Mouse (Mus musculus) urinary bladder, postnatal 36 days (tissue): ENCODE measurements around the gene Gnas.

Source experiments
- DNase-seq, 2 experiments: peaks; one replicate each; pipeline ENCODE4 v3.0.0; 2022; ENCODE audit warnings: low spot score in 2 of 2, mixed read lengths in 1 of 2

Gnas gene

GRCm38 (mm10) chr2:174359656-174360055 is 75.5 kb downstream of the Gnas start:
- no peak for DNase-seq

GRCm38 (mm10) chr2:174366571-174366970 is 82.5 kb downstream of the Gnas start:
- no peak for DNase-seq

GRCm38 (mm10) chr2:174381021-174381420 is 96.9 kb downstream of the Gnas start:
- DNase-seq = no peak

- DNase-seq = no peak
Observed at GRCm38 (mm10) chr2:174391936-174392335, 107.8 kb downstream of the Gnas start.

- no peak for DNase-seq
Observed at GRCm38 (mm10) chr2:174392554-174392953, 108.4 kb downstream of the Gnas start.

GRCm38 (mm10) chr2:174393383-174393782 is 109.3 kb downstream of the Gnas start:
- DNase-seq = no peak
